Mouse (Mus musculus) heart, embryonic 13.5 days (tissue): ENCODE data around the gene Sh2d6. TPM values are rescaled to one million over a fixed set of nuclear protein-coding genes. Genes with fewer than 3 reads are reported as not detected.

Experiments used
- ATAC-seq: fragments of 200-750 bp; cut with Nextera tagmentation; 2 replicates; pipeline ENCODE4 v1.8.0; 2017; ENCODE audit warnings: moderate TSS enrichment; ENCODE audit not compliant: insufficient number of reproducible peaks, low FRiP score, low TSS enrichment; ENCODE audit errors: extremely low read depth
- H3K27ac ChIP-seq: fragments of 300-500 bp; sonication (generic); replicated peaks from 2 replicates; pipeline ENCODE4 v1.5.1; 2015; ENCODE audit warnings: moderate library complexity, mild to moderate bottlenecking, inconsistent platforms
- H3K27me3 ChIP-seq: fragments of 300-500 bp; sonication (generic); replicated peaks from 2 replicates; pipeline ENCODE4 v1.6.1; 2015; ENCODE audit warnings: mild to moderate bottlenecking, inconsistent platforms
- H3K36me3 ChIP-seq: fragments of 300-500 bp; sonication (generic); 2 replicates; pipeline ENCODE4 v1.6.1; 2015; ENCODE audit warnings: mild to moderate bottlenecking, inconsistent platforms
- H3K4me1 ChIP-seq: fragments of 300-500 bp; sonication (generic); 2 replicates; pipeline ENCODE4 v1.6.1; 2015; ENCODE audit warnings: inconsistent platforms
- H3K4me2 ChIP-seq: fragments of 300-500 bp; sonication (generic); 2 replicates; pipeline ENCODE4 v1.6.1; 2015; ENCODE audit warnings: inconsistent platforms, mild to moderate bottlenecking, moderate library complexity
- H3K4me3 ChIP-seq: fragments of 300-500 bp; sonication (generic); 2 replicates; pipeline ENCODE4 v1.5.1; 2015; ENCODE audit warnings: moderate library complexity, mild to moderate bottlenecking, inconsistent platforms
- H3K9ac ChIP-seq: fragments of 300-500 bp; sonication (generic); 2 replicates; pipeline ENCODE4 v1.6.1; 2015; ENCODE audit warnings: inconsistent platforms, mild to moderate bottlenecking, moderate library complexity
- H3K9me3 ChIP-seq: fragments of 300-500 bp; sonication (generic); 2 replicates; pipeline ENCODE4 v1.6.1; 2016; ENCODE audit warnings: inconsistent platforms
- WGBS: fragments of 180-500 bp; shearing (Covaris S2); methylation state at CpG from one replicate; pipeline ENCODE4 v1.1.7; 2015; ENCODE audit warnings: mixed read lengths; 5-methylcytosine and 5-hydroxymethylcytosine counted together
- polyA plus RNA-seq: library from polyadenylated mRNA; unstranded; fragments of >200 nt; fragmentation: Nextera tagmentation; extraction: Ambion mirVana; gene quantifications from 2 replicates; pipeline ENCODE4 v1.2.1, GENCODE M21; 2015

Sh2d6 gene
- polyA plus RNA-seq, result 0.21 TPM in 1 of 2 replicates, not detected in the other

- no peak for ATAC-seq
- H3K4me2 ChIP-seq, result no peak within 1 kb of the TSS
- H3K27ac ChIP-seq, result peak within 1 kb of the TSS; percentile 49; the same call in 1 of the 2 replicates
- no peaks in the 10 kb centered on the region for H3K36me3 ChIP-seq
- WGBS, result 82% methylated on average over 5 of the region's 5 CpGs
- peaks cover 14% of the 10 kb centered on the region for H3K4me1 ChIP-seq
- no peak within 1 kb of the TSS for H3K9ac ChIP-seq
- no peaks in the 10 kb centered on the region for H3K27me3 ChIP-seq
- no peaks in the 10 kb centered on the region for H3K9me3 ChIP-seq
- H3K4me3 ChIP-seq, result no peak within 1 kb of the TSS
Measured at GRCm38 (mm10) chr6:72521607-72522006, at the start of gene Sh2d6. Gene Sh2d6 (minus strand): TSS chr6:72521707.

DNA sequence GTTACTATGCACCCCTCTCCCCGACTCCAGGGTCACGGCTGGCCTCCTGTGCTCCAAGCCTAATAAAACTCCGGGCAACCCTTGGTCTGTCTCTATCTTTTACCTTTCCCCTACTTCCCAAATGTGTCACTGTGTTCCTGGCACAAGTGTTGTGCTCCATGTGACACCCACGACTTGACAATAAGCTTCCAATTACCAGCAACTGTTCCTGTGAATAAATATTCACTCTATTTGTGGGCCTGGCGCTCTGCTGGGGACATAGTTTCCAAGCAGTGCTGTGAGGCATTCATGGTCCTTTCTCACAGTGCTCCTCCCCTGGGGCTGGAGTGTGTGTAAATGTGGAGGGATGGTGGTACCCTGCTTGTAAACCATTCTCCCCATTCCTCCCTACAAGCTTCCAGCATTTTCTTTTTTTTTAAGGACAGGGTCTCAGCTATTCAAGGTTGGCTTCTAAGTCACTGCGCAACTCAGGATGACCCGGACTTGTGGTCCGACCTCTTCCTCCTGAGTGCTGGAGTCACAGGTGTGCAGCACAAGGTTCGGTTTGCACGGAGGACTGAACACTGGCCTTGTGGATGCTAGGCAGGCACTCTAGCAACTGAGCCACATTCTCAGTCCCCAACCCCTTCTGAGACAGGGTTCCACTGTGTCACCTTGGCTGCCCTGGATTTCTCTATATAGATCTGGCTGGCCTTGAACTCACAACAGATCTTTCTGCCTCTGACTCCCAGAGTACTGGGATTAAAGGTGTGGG lies 49.3 kb upstream of the Sh2d6 start:
- Histone ChIP-seq H3K27ac (no peak overlapping the region), H3K4me1 (peaks cover 2% of the 10 kb centered on the region), H3K4me2 (no peak overlapping the region), H3K27me3 (no peaks in the 10 kb centered on the region), H3K4me3 (no peak overlapping the region), H3K9ac (no peak overlapping the region), H3K9me3 (no peaks in the 10 kb centered on the region), H3K36me3 (peaks cover 42% of the 10 kb centered on the region)
- WGBS, result 85% methylated on average over 10 of the region's 10 CpGs
- no peak for ATAC-seq

DNA sequence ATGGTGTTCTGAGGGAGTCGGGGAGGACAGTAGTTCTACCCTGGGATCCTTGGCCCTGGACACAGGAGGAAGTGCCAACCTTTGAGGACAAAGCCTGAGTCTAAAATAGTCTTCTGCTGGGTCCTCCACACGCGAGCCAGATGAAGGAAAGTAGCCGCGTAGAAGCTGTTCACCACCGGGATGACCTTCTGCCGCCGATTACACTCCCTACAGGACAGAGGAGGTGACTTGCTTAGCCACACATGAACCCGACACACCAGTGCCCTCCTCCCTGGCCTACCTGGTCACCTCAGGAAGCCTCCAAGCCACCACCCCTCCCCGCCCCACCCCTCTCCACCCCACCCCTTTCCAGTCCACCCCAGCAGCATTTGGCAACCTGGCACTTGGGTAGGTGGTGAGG lies 47.2 kb upstream of the Sh2d6 start:
- H3K4me2 ChIP-seq, result no peak overlapping the region
- no peak overlapping the region for H3K9ac ChIP-seq
- no peak overlapping the region for H3K4me3 ChIP-seq
- H3K27ac ChIP-seq, result no peak overlapping the region
- H3K9me3 ChIP-seq, result no peaks in the 10 kb centered on the region
- peaks cover 37% of the 10 kb centered on the region for H3K36me3 ChIP-seq
- ATAC-seq, result no peak
- WGBS, result 76% methylated on average over 10 of the region's 10 CpGs
- peaks cover 7% of the 10 kb centered on the region for H3K4me1 ChIP-seq
- H3K27me3 ChIP-seq, result no peaks in the 10 kb centered on the region

- Histone ChIP-seq H3K27me3 (no peaks in the 10 kb centered on the region), H3K4me3 (no peak overlapping the region), H3K36me3 (peaks cover 25% of the 10 kb centered on the region), H3K4me1 (peaks cover 19% of the 10 kb centered on the region), H3K27ac (no peak overlapping the region), H3K9me3 (no peaks in the 10 kb centered on the region), H3K4me2 (no peak overlapping the region), H3K9ac (no peak overlapping the region)
- ATAC-seq, result no peak
- 74% methylated on average over 5 of the region's 5 CpGs for WGBS
Measured at GRCm38 (mm10) chr6:72567508-72567907, 46.0 kb upstream of the Sh2d6 start.

- Histone ChIP-seq H3K4me3 (no peak overlapping the region), H3K4me2 (peak overlapping the region; percentile 30; the same call in 1 of the 2 replicates), H3K9ac (0 out of 2 replicates have a peak overlapping the region, but pooled peaks have one; percentile 26), H3K27me3 (no peaks in the 10 kb centered on the region), H3K9me3 (no peaks in the 10 kb centered on the region), H3K27ac (no peak overlapping the region), H3K4me1 (peaks cover 19% of the 10 kb centered on the region), H3K36me3 (peaks cover 22% of the 10 kb centered on the region)
- WGBS, result 8% methylated on average over 4 of the region's 4 CpGs
- peak; percentile 45; the same call in 1 of the 2 replicates for ATAC-seq
Measured at GRCm38 (mm10) chr6:72566044-72566443, 44.5 kb upstream of the Sh2d6 start.

- no peak overlapping the region for H3K9ac ChIP-seq
- peak overlapping the region; percentile 30; the same call in 1 of the 2 replicates for H3K4me2 ChIP-seq
- ATAC-seq, result no peak
- no peak overlapping the region for H3K4me3 ChIP-seq
- peaks cover 20% of the 10 kb centered on the region for H3K36me3 ChIP-seq
- H3K9me3 ChIP-seq, result no peaks in the 10 kb centered on the region
- H3K27me3 ChIP-seq, result no peaks in the 10 kb centered on the region
- 72% methylated on average over 7 of the region's 7 CpGs for WGBS
- peaks cover 19% of the 10 kb centered on the region for H3K4me1 ChIP-seq
- no peak overlapping the region for H3K27ac ChIP-seq
Measured at GRCm38 (mm10) chr6:72565506-72565905, 44.0 kb upstream of the Sh2d6 start.

DNA sequence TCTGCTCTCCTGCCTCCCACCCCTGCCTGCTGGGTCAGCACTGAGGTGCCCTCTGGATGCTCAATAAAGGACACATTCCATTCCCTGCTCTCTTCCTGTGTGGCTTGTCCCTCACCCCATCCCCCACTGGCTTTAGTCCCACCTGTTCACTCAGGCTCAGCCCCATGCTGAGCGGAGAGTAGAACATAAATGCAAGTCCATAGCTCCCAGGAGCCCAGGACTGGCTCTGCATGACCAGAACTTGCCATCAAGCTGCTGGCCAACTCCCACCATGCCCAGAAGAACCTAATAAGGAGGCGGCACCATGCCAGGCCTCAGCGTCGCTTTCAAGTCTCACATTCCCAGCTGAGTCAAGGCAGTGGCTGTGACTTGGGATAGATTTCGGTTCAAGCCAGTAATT lies 41.4 kb upstream of the Sh2d6 start:
- Histone ChIP-seq H3K4me1 (peaks cover 19% of the 10 kb centered on the region), H3K27ac (no peak overlapping the region), H3K36me3 (peaks cover 5% of the 10 kb centered on the region), H3K4me3 (no peak overlapping the region), H3K9ac (no peak overlapping the region; the same call in 1 of the 2 replicates), H3K27me3 (no peaks in the 10 kb centered on the region), H3K9me3 (no peaks in the 10 kb centered on the region), H3K4me2 (no peak overlapping the region)
- 78% methylated on average over 5 of the region's 5 CpGs for WGBS
- ATAC-seq, result no peak

DNA sequence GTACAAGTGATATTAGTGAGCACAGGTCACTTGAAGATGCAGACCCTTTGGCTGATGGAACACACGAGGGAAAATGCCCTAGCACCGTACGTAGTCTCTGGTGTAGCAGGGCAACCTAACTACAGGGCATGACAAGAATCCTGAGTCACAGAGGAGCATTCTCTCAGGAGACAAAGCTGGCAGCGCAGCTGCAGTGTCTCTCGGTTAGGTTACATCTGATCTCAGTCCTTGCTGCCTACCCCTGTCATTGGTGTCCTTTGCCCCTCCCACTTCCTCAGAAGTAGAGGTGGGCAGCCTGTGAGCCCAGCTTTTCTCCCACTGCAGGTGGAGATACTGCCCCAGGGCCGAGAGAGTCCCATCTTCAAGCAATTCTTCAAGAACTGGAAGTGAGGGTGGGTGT lies 41.0 kb upstream of the Sh2d6 start:
- 50% methylated on average over 6 of the region's 6 CpGs for WGBS
- H3K4me2 ChIP-seq, result no peak overlapping the region
- no peaks in the 10 kb centered on the region for H3K27me3 ChIP-seq
- no peak overlapping the region; the same call in 1 of the 2 replicates for H3K9ac ChIP-seq
- H3K9me3 ChIP-seq, result no peaks in the 10 kb centered on the region
- H3K27ac ChIP-seq, result no peak overlapping the region
- 0 out of 2 replicates have a peak, but pooled peaks cover under 1% of the 10 kb centered on the region for H3K36me3 ChIP-seq
- H3K4me1 ChIP-seq, result peaks cover 19% of the 10 kb centered on the region
- no peak overlapping the region for H3K4me3 ChIP-seq
- no peak for ATAC-seq

- H3K27ac ChIP-seq, result no peak overlapping the region
- no peaks in the 10 kb centered on the region for H3K27me3 ChIP-seq
- H3K9me3 ChIP-seq, result no peaks in the 10 kb centered on the region
- peaks cover 17% of the 10 kb centered on the region for H3K4me1 ChIP-seq
- H3K4me3 ChIP-seq, result no peak overlapping the region
- 77% methylated on average over 8 of the region's 8 CpGs for WGBS
- no peak overlapping the region for H3K9ac ChIP-seq
- H3K36me3 ChIP-seq, result no peaks in the 10 kb centered on the region
- H3K4me2 ChIP-seq, result no peak overlapping the region
- ATAC-seq, result no peak
Measured at GRCm38 (mm10) chr6:72560801-72561200, 39.3 kb upstream of the Sh2d6 start.

- ATAC-seq, result no peak
- no peaks in the 10 kb centered on the region for H3K36me3 ChIP-seq
- H3K9ac ChIP-seq, result peak overlapping the region; percentile 80
- peaks cover 18% of the 10 kb centered on the region for H3K4me1 ChIP-seq
- peak overlapping the region; percentile 72 for H3K4me2 ChIP-seq
- 18% methylated on average over 8 of the region's 8 CpGs for WGBS
- H3K4me3 ChIP-seq, result peak overlapping the region; percentile 51
- no peaks in the 10 kb centered on the region for H3K9me3 ChIP-seq
- H3K27ac ChIP-seq, result peak overlapping the region; percentile 84
- no peaks in the 10 kb centered on the region for H3K27me3 ChIP-seq
Measured at GRCm38 (mm10) chr6:72553079-72553412, 31.5 kb upstream of the Sh2d6 start.

- peak overlapping the region; percentile 51 for H3K4me3 ChIP-seq
- peak overlapping the region; percentile 84 for H3K27ac ChIP-seq
- H3K27me3 ChIP-seq, result no peaks in the 10 kb centered on the region
- peaks cover 18% of the 10 kb centered on the region for H3K4me1 ChIP-seq
- peaks cover under 1% of the 10 kb centered on the region; the same call in 1 of the 2 replicates for H3K36me3 ChIP-seq
- WGBS, result 18% methylated on average over 27 of the region's 27 CpGs
- peak; percentile 56; the same call in 1 of the 2 replicates for ATAC-seq
- peak overlapping the region; percentile 80 for H3K9ac ChIP-seq
- H3K9me3 ChIP-seq, result no peaks in the 10 kb centered on the region
- peak overlapping the region; percentile 72 for H3K4me2 ChIP-seq
Measured at GRCm38 (mm10) chr6:72552171-72553078, 30.9 kb upstream of the Sh2d6 start.
